Mouse (Mus musculus): ENCODE data around the gene Col11a2.

Gene Col11a2

GRCm38 (mm10) chr17:34107109-34107867 lies 68.1 kb downstream of the Col11a2 start:
- DNase-seq: no peak

- no peak for DNase-seq
These were observed 69.2 kb downstream of the Col11a2 start for GRCm38 (mm10) chr17:34108460-34108859.

- DNase-seq: peak; percentile 64
These were observed 70.0 kb downstream of the Col11a2 start for GRCm38 (mm10) chr17:34109038-34109805.

GRCm38 (mm10) chr17:34109806-34110195 lies 70.6 kb downstream of the Col11a2 start:
- DNase-seq: no peak

- no peak for DNase-seq
These were observed 71.1 kb downstream of the Col11a2 start for GRCm38 (mm10) chr17:34110309-34110708.

GRCm38 (mm10) chr17:34114114-34114513 lies 74.9 kb downstream of the Col11a2 start:
- DNase-seq: no peak

Measured in thymus, postnatal 4 days (tissue).